ENCODE assay signal across 35 mouse cellular contexts in genomic region chr17:75015546-75015945, GRCm38 (mm10). TPM values are rescaled to one million over a fixed set of nuclear protein-coding genes. Genes with fewer than 3 reads are reported as not detected.
"Had no signal": no experiment of that assay in that cellular context is flagged by ENCODE, and none has a peak within 500 bp of the region (broad histone marks: within the 10 kb centered on the region; RNA-seq: fewer than 3 reads in every experiment).

No protein-coding gene starts in this region.

- H3K4me3 ChIP-seq: heart, embryonic 12.5 days; heart, embryonic 13.5 days; heart, embryonic 15.5 days; hindbrain, embryonic 10.5 days; hindbrain, embryonic 12.5 days; hindbrain, embryonic 13.5 days; hindbrain, embryonic 15.5 days; intestine, embryonic 15.5 days; kidney, embryonic 15.5 days; layer of hippocampus, adult 2 months; left cerebral cortex, adult 2 months had no signal

- H3K4me2 ChIP-seq: heart, embryonic 11.5 days; heart, embryonic 12.5 days; heart, embryonic 13.5 days; heart, embryonic 15.5 days; hindbrain, embryonic 12.5 days; hindbrain, embryonic 13.5 days; hindbrain, embryonic 14.5 days; hindbrain, embryonic 15.5 days; intestine, embryonic 15.5 days had no signal

- H3K9me3 ChIP-seq: heart, embryonic 12.5 days; heart, embryonic 13.5 days; heart, embryonic 15.5 days; hindbrain, embryonic 10.5 days; hindbrain, embryonic 12.5 days; hindbrain, embryonic 13.5 days; hindbrain, embryonic 15.5 days; intestine, embryonic 15.5 days; kidney, embryonic 15.5 days had no signal

- H3K9ac ChIP-seq: heart, embryonic 12.5 days; heart, embryonic 13.5 days; heart, embryonic 15.5 days; hindbrain, embryonic 12.5 days; hindbrain, embryonic 13.5 days; hindbrain, embryonic 14.5 days; hindbrain, embryonic 15.5 days; intestine, embryonic 15.5 days; kidney, embryonic 15.5 days had no signal

- H3K36me3 ChIP-seq: heart, embryonic 15.5 days; hindbrain, embryonic 10.5 days; hindbrain, embryonic 12.5 days; hindbrain, embryonic 13.5 days; hindbrain, embryonic 15.5 days; intestine, embryonic 15.5 days had no signal

- ATAC-seq: hindbrain, embryonic 16.5 days; hindbrain, postnatal 0 days; inflammation-experienced regulatory T-cells, adult 6 months; intestine, embryonic 16.5 days; intestine, postnatal 0 days had no signal

- H3K27ac ChIP-seq: heart, embryonic 13.5 days; heart, embryonic 15.5 days; hindbrain, embryonic 10.5 days; hindbrain, embryonic 12.5 days; hindbrain, embryonic 13.5 days; hindbrain, embryonic 14.5 days; hindbrain, embryonic 15.5 days; hindbrain, postnatal 0 days; intestine, embryonic 15.5 days; kidney, postnatal 0 days; layer of hippocampus, adult 2 months; left cerebral cortex, adult 2 months had no signal

- H3K27me3 ChIP-seq: heart, embryonic 12.5 days; heart, embryonic 13.5 days; heart, embryonic 15.5 days; hindbrain, embryonic 12.5 days; intestine, embryonic 15.5 days had no signal

- DNase-seq: heart, postnatal 10 days; heart, postnatal 14 days; heart, postnatal 36 days; heart, postnatal 4 days; kidney, adult 11 months; kidney, adult 18-20 months; kidney, adult 2 months; kidney, adult 8-10 months; kidney, adult 9 months; kidney, postnatal 10 days; kidney, postnatal 14 days; kidney, postnatal 25 days; kidney, postnatal 36 days; kidney, postnatal 4 days; layer of hippocampus, adult 9-11 months; layer of hippocampus, postnatal 36 days had no signal

RNA-seq across cellular contexts. Expression of gene Ltbp1, which starts 10.2 kb away (rescaled TPM):
- polyA plus RNA-seq: inflammation-experienced regulatory T-cells, adult 6 months had no signal
